Mouse (Mus musculus): ENCODE data around the gene Comtd1. TPM values are rescaled to one million over a fixed set of nuclear protein-coding genes. Genes with fewer than 3 reads are reported as not detected.

The Comtd1 gene
- total RNA-seq, 2 experiments from 2014 or later = 41.5 to 52.5 TPM

- no peak for DNase-seq
- intact Hi-C loops (cut with DNase I) = no loop called here
Measured at GRCm38 (mm10) chr14:21809418-21809817, 39.4 kb downstream of the Comtd1 start.

- DNase-seq = no peak
- intact Hi-C loops (cut with DNase I) = no loop called here
Measured at GRCm38 (mm10) chr14:21808208-21808922, 40.4 kb downstream of the Comtd1 start.

GRCm38 (mm10) chr14:21806631-21807160 is 42.1 kb downstream of the Comtd1 start:
- intact Hi-C loops (cut with DNase I) = no loop called here
- DNase-seq = no peak

- no peak for DNase-seq
Measured at GRCm38 (mm10) chr14:21806203-21806602, 42.6 kb downstream of the Comtd1 start.

GRCm38 (mm10) chr14:21802543-21803206 is 46.1 kb downstream of the Comtd1 start:
- intact Hi-C loops (cut with DNase I) = no loop called here
- DNase-seq = peak; percentile 72

More at GRCm38 (mm10) chr14:21806203-21806602, 42.6 kb downstream of the Comtd1 start:
- intact Hi-C loops (cut with DNase I) = no loop called here

- peak; percentile 25 for DNase-seq
- intact Hi-C loops (cut with DNase I) = no loop called here
Measured at GRCm38 (mm10) chr14:21801624-21802023, 47.2 kb downstream of the Comtd1 start.

- no peak for DNase-seq
- intact Hi-C loops (cut with DNase I) = no loop called here
Measured at GRCm38 (mm10) chr14:21800641-21801040, 48.1 kb downstream of the Comtd1 start.

Other genes starting within 250 kb of the Comtd1 start
- not detected for gene Dupd1, start 134.4 kb downstream of the Comtd1 start, total RNA-seq (2021)
- 10 to 100 TPM; 92.6 to 94.3 TPM for gene Samd8, start 98.4 kb downstream of the Comtd1 start, total RNA-seq (2021)
- gene Dusp13, start 97.8 kb downstream of the Comtd1 start, total RNA-seq (2021) = not detected
- 100 to 1,000 TPM; 182 to 185 TPM for gene Vdac2, start 23.7 kb downstream of the Comtd1 start, total RNA-seq (2021)
- 1 to 10 TPM; 2.2 to 4.8 TPM for gene Zfp503, start 140.6 kb upstream of the Comtd1 start, total RNA-seq (2021)
- gene Lrmda, start 170.7 kb upstream of the Comtd1 start, total RNA-seq (2021) = under 1 TPM in 1 of 2 experiments, not detected in 1; 0.74 TPM